Mouse (Mus musculus) embryo, embryonic 9.5 days (tissue): Measurements from ENCODE around the gene C3.
A peak's percentile ranks its signal among the peaks of the same experiment; 100 is the strongest.

Source experiments
- DNase-seq: peaks from one replicate; pipeline ENCODE4 v3.0.0-alpha.2; 2017; ENCODE audit errors: extremely low spot score

The C3 gene

DNA sequence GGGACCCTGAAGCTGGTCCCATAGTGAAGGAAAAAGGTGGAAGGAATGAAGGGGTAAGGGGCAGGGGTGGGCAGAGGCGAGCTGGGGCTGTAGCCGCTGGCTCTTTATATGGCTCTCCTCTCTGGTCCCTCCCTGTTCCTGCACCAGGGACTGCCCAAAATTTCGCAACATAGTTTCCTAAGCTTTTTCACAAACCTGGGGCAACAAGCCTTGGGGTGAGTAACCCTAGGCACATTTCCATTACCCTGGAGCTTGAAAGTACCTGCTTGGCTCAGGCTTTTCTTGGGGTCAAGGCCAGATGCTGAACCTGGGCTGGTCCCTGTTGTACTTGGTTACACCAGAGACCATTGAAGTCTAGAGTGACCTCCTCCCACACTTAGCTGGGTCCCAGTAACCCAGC lies at the start of gene C3:
TSS of gene C3 (minus strand) at position 123 of the 400 bp plus-strand sequence.
- DNase-seq: no peak

DNA sequence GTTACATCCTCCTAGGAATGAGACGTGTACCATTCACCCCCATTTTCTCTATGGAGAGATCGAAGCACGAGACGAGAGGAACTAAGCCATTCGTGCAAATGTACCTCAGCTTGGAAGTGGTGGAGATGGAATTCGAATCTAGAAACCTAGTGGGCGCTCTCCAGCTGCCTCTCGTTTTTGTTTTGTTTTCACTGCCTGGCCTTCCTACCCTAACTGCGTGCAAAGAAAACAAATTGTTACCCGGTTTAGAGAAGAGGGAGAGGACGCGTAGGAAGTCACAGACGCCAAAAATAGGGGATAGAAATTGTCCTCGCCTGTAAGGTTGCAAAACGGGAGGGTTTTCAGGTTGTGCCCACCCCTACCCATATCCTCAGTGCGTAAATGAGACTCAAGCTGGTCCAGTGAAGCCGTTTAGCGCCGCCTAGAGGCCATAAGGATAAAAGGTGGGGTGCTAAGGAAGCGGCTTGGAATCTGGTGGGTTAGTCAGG lies 48.7 kb upstream of the C3 start:
- DNase-seq: peak; percentile 71

DNA sequence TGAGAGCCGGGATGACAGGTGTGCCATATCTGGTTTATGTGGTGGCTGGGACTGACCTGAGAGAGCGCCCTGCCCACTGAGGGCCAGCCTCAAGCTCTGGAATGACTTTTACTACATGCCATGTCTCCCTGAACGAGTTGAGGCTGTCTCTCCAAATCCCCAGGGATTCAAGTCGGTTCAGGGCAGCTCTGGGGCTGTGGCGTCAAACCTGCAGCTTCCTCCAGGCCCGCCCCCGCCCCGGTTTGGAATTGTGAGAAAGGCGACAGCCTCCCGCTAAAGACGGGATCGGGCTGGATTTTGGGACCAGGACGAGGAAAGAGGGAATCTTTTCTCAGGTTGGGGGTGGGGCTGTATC lies 48.0 kb upstream of the C3 start:
- no peak for DNase-seq

DNA sequence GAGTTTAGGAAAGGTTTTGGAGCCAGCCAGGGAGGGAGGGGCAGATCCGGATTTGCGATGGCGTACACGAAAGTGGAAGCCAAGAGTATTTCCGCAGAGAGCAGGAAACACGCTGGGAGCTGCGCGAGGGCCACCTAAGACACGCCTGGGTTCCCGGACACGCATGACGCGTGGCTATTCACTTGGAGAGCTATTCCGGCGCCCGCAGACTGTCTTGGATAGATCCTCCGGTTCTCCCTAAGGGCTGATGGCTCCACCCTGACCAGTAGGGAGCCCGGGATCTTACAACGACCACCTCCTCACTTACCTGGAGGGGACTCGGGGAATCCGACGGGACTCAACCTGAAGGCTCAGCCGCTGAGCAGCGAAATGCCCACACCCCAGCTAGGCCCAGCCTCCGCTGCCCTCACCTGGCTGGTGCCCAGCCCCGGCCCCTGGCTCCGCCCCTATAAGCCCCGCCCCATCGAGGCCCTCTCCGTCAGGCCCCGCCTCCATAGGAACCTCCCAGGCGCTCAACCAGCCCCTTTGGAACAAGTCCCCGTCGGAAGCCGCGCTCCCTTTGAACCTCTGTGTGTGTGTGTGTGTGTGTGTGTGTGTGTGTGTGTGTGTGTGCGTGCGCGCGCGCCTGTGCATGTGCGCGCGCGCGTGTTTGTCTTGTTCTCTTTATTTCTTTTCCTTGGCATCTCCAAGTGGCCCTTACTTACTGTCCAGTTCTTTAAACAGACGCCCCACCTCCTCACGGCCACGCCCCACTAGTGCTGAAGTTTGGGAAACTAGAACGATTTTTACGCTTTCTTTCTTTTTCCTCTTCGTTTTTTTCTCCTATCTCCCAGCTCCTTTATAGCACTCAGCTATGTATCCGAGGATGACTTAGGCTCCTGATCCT lies 47.4 kb upstream of the C3 start:
- DNase-seq: peak; percentile 77

DNA sequence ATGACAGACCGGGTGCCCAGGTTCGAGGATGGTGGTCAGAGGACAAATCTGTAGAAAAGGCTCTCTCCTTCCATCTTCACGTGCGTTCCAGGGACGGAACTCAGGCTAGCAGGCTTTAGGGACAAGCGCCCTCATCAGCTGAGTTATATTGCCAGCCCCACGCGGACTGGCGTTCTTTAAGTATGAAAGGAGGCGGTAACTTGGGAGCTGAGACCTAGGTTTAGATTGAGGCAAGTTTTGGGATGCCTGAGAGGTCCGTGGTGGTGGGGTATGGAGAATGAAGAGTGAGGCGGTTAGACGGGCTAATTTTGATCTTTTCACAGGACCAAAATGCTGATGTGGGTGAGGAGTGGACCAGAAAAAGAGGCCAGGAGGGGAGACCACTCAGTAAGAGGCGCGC lies 46.8 kb upstream of the C3 start:
- DNase-seq: peak; percentile 7

DNA sequence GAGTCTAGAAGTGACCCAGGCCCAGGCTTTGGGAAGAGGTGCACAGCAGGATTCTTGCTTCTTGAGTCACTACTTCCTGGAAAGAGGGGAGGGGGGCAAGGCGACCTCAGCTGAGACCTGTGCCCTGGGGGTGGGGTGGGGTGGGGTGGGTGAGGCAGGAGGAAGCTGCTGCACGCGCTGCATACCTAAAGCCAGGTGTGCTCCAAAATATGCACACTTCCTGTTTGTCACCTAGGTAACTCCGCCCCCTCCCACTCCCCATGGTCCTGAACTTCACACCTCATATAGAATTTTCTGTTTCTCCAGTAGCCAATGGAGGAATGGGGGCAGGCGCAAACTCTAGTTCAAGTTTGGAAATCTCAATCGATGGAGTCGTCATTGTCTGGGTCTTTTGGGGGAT lies 45.9 kb upstream of the C3 start:
- DNase-seq: no peak

DNA sequence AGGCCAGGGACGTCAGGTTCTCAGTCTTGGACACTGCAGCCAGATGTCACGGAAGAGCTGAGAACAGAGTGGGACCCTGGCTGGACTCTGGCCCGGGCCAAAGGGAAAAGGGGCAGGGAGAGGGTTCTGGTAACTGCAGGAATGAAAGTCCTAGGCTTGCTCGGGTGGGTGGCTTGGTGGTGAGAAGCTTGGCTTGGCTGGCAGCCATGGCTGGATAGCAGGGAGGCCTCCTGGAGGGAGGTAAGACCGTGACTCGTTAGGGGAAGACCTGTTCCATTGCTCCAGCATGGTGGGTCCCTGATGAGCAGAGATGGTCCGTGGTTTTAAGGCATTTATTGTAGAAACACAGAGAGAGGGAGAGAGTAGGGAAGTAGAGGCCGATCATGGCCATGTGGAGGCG lies 43.4 kb upstream of the C3 start:
- no peak for DNase-seq

DNA sequence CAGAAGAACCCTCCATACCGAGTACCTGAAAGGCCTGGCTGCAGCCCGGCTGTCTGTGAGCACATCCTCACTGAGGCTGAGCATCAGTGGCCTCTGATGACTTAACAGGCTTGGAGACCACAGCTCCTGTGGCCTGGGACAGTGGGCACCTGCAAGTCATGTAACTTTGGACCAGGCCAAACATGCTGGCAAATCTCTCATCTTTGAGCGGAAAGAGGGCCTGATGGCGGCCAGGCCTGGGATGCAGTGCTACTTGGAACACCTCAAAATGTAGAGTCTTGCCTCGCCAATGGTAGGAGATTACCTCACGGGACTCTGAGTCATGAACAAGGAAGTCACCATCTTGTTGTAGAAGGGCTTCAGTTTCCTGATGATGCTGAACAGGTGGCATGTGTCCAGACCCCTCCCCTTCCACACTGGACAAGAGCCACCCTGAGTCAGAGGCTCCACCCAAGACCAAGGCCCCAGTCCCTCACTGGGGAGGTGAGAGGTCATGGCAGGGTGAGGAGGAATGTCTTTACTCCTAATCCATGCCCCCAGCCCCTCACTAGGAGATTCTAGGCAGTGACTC lies 39.7 kb upstream of the C3 start:
- no peak for DNase-seq

DNA sequence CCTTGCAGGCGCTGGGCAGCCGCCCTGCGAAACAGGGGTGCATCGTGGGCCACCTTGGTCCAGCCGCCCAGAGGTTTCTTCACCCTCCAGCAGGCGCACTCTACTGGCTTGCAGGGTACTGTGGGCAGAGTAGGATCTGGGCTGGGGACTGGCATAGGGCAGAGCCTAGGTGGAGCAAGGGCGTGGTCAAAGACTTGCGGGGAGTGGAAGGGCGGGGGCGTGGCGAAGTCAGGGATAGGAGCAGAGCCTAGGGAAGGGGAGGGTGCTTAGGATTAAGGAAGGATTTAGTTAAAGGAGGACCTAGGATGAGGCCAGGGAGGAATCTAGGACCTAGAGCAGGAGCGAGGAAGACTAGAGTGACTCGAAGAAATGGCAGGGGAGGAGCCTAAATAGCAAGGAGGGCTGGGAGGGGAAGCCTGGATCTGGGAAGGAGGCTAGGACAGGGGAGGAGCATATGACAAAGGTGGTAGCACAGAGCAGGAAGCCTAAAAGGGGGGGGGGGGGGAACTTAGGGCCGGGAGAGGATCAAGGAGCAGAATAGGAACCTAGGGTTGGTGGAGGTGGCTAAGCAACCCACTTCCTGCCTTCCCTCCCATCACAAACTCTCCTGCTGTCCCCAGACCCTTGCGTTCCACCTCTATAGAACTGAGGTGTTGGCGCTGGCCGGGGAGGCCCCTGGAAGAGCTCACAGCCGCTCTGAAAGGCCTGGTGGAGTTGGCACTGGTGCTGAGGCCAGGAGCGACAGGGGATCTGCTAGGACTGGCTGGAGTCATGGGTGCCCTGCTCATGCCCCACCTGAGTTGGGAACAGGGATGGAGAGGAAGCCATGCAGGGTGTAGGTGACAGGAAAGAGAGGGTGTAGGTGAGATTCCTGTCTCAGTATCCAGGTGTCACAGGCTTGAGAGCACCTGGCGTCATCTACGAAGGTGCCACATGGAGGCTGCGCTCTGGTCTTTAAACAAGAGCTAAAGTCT lies 37.3 kb upstream of the C3 start:
- DNase-seq: peak; percentile 32

DNA sequence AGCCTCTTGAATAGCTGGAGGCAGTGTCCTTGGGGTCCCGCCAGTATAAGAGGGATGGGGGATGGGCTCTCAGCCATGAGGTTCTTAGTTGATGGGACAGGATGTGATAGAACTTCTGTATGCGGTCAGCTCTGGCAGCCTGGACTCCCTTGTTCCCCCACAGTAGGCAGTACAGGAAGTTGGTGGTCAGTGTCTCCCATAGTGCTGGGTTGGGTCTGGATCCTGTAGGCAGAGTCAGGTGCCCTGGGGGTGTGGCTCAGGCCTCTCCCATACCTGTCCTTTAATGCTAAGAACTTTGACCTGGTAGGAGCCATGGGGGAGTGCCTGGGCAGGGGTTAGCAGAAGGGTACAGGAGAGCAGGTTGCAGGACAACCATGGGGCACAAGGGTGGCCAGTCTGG lies 36.2 kb upstream of the C3 start:
- DNase-seq: no peak

DNA sequence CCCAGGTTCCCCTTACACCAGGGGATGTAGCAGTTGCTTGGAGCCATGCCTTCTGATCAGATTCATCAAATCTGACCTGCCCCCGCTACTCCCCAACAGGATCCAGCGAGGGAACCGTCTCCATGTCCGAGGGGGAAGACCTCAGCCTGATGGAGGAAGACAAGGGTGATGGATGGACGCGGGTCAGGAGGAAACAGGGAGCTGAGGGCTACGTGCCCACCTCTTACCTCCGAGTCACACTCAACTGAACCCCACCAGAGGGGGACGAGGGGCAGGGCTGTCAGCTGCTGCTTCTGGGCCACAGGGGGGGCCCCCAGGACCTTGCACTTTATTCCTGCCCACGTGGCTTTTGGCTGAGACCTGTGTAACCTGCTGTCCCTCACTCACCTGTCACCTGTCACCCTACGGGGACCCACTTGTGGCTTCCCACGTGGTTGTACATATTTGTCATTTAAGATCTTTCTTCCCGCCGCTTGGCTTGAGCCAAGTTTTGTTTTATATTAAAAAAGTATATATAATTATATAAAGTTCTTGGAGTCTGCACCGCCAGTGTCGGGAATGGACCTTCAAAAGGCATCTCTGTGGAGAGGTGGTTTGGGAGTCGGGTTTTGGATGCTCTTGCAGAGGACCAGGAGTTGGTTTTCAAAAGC lies 35.1 kb upstream of the C3 start:
- no peak for DNase-seq

DNA sequence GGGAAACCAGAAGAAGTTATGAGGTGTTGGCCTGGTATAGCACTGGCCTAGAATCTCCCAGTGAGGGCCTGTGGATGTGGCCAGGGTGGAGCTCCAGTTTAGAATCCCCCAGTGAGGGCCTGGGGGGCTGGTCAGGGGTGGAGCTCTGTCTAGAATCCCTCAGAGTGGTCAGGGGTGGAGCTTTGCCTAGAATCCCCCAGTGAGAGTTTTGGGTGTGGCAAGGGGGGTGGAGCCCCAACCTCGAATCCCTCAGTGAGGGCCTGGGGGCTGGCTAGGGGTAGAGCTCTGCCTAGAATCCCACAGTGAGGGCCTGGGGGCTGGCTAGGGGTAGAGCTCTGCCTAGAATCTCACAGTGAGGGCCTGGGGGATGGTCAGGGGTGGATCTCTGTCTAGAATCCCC lies 33.9 kb upstream of the C3 start:
- DNase-seq: no peak

DNA sequence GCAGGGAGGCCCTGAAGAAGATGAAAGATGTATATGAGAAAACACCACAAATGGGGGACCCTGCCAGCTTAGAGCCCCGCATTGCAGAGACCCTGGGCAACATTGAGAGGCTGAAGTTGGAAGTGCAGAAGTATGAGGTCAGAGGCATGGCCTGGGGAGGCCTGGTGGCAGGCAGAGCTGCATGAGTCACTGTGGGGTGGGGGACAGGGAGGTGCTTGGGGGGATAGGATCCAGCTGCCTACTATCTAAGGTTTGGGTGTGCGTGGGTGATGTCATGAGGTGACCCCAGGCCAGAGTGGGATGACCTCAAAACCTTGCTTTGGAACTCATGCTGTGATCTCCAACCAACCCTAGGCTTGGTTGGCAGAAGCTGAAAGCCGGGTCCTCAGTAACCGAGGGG lies 33.4 kb upstream of the C3 start:
- DNase-seq: no peak

DNA sequence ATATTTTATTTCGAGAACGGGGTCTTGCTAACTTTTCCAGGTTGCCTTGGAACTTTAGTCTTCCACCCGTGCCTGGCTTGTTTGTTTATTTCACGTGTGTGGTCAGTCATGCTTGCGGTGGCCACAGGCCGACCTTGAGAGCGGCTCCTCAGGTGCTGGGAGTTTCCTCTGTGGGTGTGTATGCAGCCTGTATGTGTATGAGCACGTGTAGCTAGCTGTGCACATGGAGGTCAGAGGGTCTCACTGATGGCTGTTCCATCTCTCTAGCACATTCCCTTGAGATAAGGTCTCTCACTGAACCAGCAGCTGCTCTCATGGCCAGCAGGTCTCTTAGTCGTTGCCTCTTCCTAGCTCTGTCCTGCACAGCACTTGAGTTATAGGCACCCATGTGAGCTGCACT lies 32.4 kb upstream of the C3 start:
- DNase-seq: no peak

DNA sequence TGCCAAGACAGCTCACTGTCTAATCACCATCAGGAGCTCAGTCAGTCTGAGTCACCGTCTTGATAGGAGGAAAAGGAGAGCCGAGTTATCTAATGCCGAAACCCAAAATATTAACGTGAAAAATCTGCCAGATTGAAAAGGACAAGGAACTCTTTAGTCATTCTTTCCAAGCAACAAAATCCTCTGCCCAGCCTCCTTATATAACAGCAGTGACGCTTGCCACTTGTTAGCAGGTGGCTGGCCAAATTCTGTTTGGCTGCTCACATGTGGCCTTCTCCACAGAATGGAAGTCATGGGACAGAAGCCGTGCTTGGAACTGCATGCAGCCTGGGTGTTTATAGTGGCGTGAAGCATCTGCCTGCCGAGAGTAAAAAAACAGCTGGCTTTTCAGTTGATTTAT lies 31.8 kb upstream of the C3 start:
- DNase-seq: no peak

DNA sequence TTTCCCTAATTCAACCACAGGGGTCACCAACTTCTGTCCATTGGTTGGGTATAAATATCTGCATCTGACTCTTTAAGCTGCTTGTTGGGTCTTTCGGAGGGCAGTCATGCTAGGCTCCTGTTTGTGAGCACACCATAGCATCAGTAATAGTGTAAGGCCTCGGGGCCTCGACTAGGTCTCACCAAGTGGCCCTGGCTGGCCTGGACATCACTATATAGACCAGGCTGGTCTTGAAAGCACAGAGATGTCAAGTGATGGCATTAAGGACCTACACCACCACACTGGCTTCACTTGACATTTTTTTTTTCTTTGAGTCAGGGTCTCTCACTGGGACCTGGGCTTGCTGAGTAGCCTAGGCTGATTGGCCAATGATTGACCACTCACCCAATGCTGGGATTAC lies 30.3 kb upstream of the C3 start:
- no peak for DNase-seq

DNA sequence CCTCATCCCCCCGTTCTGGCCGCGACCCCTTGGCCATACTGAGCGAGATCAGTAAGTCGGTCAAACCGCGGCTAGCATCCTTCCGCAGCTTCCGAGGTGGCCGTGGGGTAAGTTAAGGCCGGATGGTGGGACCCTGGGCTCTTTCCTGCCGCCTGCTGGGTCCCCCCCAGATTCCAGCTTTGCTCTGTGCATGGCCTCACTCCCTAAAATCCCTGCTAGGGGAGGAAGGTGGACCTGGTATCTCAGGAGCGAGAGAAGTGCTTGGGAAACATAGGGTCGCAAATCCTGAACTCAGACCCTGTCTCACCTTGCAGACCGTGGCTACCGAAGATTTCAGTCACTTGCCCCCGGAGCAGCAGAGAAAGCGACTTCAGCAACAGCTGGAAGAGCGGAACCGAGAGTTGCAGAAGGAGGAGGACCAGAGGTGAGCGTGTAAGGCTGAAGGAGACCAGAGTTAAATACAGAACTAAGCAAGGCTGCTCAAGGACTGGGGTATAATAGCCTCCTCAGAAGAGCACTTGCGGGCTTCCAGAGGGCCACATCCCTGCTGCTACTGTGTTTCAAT lies 29.1 kb upstream of the C3 start:
- no peak for DNase-seq

DNA sequence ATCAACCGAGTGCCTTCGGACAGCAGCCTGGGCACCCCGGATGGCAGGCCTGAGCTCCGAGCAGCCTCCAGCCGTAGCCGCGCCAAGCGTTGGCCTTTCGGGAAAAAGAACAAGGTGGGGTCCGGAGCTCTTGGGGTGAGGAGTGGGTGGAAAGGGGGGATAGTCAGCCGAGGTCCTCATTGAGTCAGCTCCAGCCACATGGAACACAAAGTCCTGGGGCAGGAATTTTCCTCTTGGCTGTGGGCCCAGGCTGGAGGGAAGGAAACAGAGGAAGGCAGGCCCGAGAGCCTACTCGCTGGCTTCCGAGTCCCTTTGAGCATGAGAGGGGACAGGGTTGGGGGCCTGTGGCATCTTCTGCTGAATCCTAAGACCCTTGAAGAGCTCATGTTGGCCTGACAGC lies 27.4 kb upstream of the C3 start:
- no peak for DNase-seq

DNA sequence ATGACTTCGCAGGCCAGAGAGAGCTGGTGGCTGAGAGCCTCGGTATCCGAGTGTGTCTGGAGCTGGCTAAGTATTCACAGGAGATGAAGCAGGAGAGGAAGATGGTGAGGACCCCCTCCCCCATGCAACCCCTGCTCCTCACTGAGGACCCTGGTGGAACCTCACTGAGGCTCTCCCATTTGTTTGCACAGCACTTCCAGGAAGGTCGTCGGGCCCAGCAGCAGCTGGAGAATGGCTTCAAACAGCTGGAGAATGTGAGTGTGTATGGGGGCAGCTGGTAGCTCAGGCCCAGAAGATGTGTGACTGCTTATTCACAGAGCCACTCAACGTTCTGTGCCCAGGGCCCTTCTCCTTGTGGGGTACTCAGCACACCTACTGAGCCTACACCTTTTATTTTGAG lies 25.4 kb upstream of the C3 start:
- DNase-seq: no peak

DNA sequence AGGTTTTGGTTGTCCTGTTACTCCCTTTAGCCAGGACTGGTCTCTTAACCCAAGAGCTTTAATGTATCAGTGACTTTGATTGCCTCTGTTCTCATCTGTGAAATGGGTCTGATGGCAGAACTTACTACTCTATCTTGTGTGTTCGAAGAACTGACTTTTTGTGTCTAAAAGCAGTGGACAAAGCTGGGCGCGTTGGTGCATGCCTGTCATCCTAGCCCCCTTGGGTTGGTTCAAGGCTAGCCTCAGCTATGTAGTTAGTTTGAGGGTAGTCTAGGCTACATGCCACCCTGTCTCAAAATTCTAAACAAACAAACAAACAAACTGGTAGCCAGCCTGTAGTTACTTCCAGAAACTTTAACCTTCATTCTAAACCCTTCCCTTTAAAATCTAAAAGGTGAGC lies 23.5 kb upstream of the C3 start:
- no peak for DNase-seq

DNA sequence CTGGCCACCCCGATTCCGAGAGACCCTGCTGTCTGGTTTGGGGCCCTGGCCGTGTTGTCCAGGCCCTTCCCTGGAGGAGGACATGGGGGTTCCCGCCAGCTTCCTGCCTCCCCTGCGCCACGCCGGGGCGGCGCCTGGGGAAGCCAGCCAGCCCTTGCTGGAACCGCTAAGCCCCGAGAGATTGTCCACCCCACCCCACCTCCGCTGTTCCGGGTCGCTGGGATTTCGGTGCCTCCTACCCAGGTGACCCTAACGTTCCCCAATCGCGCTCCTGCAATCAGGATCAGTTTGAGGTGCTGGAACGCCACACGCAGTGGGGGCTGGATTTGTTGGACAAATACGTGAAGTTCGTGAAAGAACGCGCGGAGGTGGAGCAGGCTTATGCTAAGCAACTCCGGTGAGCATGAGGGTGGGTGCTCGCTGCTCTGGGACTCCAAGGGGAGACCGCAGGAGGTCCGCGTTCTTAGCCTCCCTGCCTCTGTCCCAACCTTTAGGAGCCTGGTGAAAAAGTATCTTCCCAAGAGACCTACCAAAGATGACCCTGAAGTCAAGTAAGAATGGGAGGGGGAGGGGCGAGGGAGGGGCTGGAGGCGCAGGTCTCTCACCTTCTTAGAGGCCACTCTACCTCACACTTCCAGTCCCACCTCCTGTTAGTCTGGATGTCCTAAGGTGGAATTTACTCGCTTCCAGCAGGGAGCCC lies 22.7 kb upstream of the C3 start:
- peak; percentile 41 for DNase-seq
